Mouse (Mus musculus): ENCODE measurements around the gene Uhrf1. TPM values are rescaled to one million over a fixed set of nuclear protein-coding genes. Genes with fewer than 3 reads are reported as not detected.

Gene Uhrf1
- 1 to 10 TPM; 7.9 to 8.8 TPM for polyA plus RNA-seq (2017; shearing (Covaris generic))

GRCm38 (mm10) chr17:56303160-56303846, at the start of gene Uhrf1:
Gene Uhrf1, plus strand, starts transcription at chr17:56303321.

GRCm38 (mm10) chr17:56256239-56256881, 46.8 kb upstream of the Uhrf1 start, which contains the start of gene Fem1a:
Gene Fem1a, plus strand, starts transcription at chr17:56256810.

GRCm38 (mm10) chr17:56276643-56277566, 26.2 kb upstream of the Uhrf1 start, which contains the start of gene Ticam1:
Gene Ticam1, minus strand, starts transcription at chr17:56276786.

DNA sequence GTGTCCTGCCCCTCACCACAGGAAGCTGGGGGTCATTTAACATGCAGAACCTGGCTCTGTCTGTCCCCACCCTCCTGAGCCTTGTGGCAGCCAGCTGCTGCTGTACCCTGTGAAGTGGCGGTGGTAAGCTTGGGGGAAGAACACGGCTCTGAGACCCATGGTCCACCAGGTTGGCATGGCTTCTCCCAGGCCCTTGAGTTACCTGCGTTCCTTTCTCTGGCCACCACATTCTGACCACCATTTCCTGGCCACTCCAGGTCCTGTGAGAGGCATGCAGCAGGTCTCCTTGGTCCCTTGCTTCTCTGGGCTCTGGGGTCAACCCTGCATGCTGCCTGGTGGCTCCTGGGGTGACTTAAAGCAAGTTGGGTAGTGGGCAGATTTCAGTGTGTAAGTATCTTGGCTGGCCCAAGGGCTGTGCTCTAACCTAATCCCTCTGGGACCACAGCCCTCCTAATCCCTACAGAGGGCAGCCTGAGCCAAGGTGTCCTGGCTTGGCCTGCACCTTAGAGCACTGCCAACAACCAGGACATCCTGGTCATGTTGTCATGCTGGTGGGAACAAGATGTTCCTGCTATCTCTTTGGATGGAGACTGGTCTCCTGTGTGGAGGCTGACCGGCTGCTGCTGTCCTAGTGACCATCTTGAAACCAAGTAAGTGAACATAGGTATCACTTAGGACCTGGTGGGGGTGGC, 10.4 kb upstream of the Uhrf1 start, which contains the start of gene Plin3:
TSS of gene Plin3 (minus strand) at position 343 of the 692 bp plus-strand sequence.

DNA sequence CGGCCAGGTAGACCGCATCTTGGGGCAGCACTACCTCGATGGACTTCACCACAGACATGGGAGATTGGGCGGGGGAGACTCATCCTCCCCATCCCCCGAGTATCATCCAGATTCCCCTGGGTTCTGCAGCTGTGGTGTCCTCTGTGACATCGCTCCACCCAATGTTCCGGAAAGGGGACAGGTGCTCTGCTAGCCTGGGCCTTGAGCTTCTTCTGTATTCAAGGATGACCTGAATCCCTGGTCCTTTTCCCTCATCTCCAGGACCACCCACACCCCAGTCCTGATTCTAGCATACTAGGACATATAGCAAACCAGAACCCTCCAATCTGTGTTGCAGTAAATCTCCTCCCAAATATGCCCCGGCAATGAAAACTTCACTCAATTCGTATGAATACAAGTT, 2.9 kb upstream of the Uhrf1 start, which contains the start of gene Arrdc5:
TSS of gene Arrdc5 (minus strand) at position 101 of the 400 bp plus-strand sequence.

GRCm38 (mm10) chr17:56325450-56326152, 22.5 kb downstream of the Uhrf1 start, which contains the start of gene Kdm4b:
Gene Kdm4b, plus strand, starts transcription at chr17:56326062.

Other genes starting within 250 kb of the Uhrf1 start
- gene Ubxn6, start 228.3 kb upstream of the Uhrf1 start, polyA plus RNA-seq (2017; shearing (Covaris generic)): 10 to 100 TPM; 65.6 to 85.6 TPM
- gene Hdgfl2, start 223.7 kb upstream of the Uhrf1 start, polyA plus RNA-seq (2017; shearing (Covaris generic)): 100 to 1,000 TPM; 137 to 167 TPM
- gene Plin4, start 193.5 kb upstream of the Uhrf1 start, polyA plus RNA-seq (2017; shearing (Covaris generic)): not detected
- not detected for gene Plin5, start 185.7 kb upstream of the Uhrf1 start, polyA plus RNA-seq (2017; shearing (Covaris generic))
- under 1 TPM; 0.20 to 0.29 TPM for gene Lrg1, start 181.3 kb upstream of the Uhrf1 start, polyA plus RNA-seq (2017; shearing (Covaris generic))
- under 1 TPM; 0.20 to 0.59 TPM for gene Sema6b, start 163.0 kb upstream of the Uhrf1 start, polyA plus RNA-seq (2017; shearing (Covaris generic))
- gene Tnfaip8l1, start 140.8 kb upstream of the Uhrf1 start, polyA plus RNA-seq (2017; shearing (Covaris generic)): 10 to 100 TPM; 28.7 to 32.9 TPM
- 10 to 100 TPM; 53.0 to 57.5 TPM for gene Mydgf, start 119.4 kb upstream of the Uhrf1 start, polyA plus RNA-seq (2017; shearing (Covaris generic))
- 10 to 100 TPM; 48.5 to 51.0 TPM for gene Dpp9, start 84.4 kb upstream of the Uhrf1 start, polyA plus RNA-seq (2017; shearing (Covaris generic))
- 10 to 100 TPM; 16.2 to 27.8 TPM for gene Fem1a, start 46.5 kb upstream of the Uhrf1 start, polyA plus RNA-seq (2017; shearing (Covaris generic))
- 1 to 10 TPM; 7.4 to 7.6 TPM for gene Ticam1, start 26.5 kb upstream of the Uhrf1 start, polyA plus RNA-seq (2017; shearing (Covaris generic))
- 10 to 100 TPM; 32.9 to 34.3 TPM for gene Plin3, start 10.4 kb upstream of the Uhrf1 start, polyA plus RNA-seq (2017; shearing (Covaris generic))
- gene Arrdc5, start 3.0 kb upstream of the Uhrf1 start, polyA plus RNA-seq (2017; shearing (Covaris generic)): under 1 TPM; 0.14 to 0.72 TPM
- 10 to 100 TPM; 46.8 to 61.2 TPM for gene Kdm4b, start 22.7 kb downstream of the Uhrf1 start, polyA plus RNA-seq (2017; shearing (Covaris generic))
- 10 to 100 TPM; 23.5 to 43.5 TPM for gene Ptprs, start 173.2 kb downstream of the Uhrf1 start, polyA plus RNA-seq (2017; shearing (Covaris generic))
- not detected for gene Znrf4, start 209.1 kb downstream of the Uhrf1 start, polyA plus RNA-seq (2017; shearing (Covaris generic))